Mouse (Mus musculus) kidney, embryonic 15.5 days (tissue): ENCODE results near the gene Tcp11l1. TPM values are rescaled to one million over a fixed set of nuclear protein-coding genes. Genes with fewer than 3 reads are reported as not detected.
A peak's percentile ranks its signal among the peaks of the same experiment; 100 is the strongest.

Experiments used
- ATAC-seq: fragments of 200-750 bp; cut with Nextera tagmentation; replicated peaks from 2 replicates; pipeline ENCODE4 v1.8.0; 2017; ENCODE audit warnings: moderate TSS enrichment; ENCODE audit not compliant: low FRiP score
- H3K27ac ChIP-seq: fragments of 300-500 bp; sonication (generic); 2 replicates; pipeline ENCODE4 v1.5.1; 2015; ENCODE audit warnings: mild to moderate bottlenecking, inconsistent platforms
- H3K27me3 ChIP-seq: fragments of 300-500 bp; sonication (generic); 2 replicates; pipeline ENCODE4 v1.6.1; 2015; ENCODE audit warnings: inconsistent platforms
- H3K36me3 ChIP-seq: fragments of 300-500 bp; sonication (generic); 2 replicates; pipeline ENCODE4 v1.6.1; 2015; ENCODE audit warnings: inconsistent platforms
- H3K4me1 ChIP-seq: fragments of 300-500 bp; sonication (generic); 2 replicates; pipeline ENCODE4 v1.6.1; 2015; ENCODE audit warnings: inconsistent platforms
- H3K4me2 ChIP-seq: fragments of 300-500 bp; sonication (generic); 2 replicates; pipeline ENCODE4 v1.6.1; 2015; ENCODE audit warnings: moderate library complexity, mild to moderate bottlenecking, inconsistent platforms
- H3K4me3 ChIP-seq: fragments of 300-500 bp; sonication (generic); replicated peaks from 2 replicates; pipeline ENCODE4 v1.5.1; 2015; ENCODE audit warnings: mild to moderate bottlenecking, inconsistent platforms
- H3K9ac ChIP-seq: fragments of 300-500 bp; sonication (generic); 2 replicates; pipeline ENCODE4 v1.6.1; 2015; ENCODE audit warnings: mild to moderate bottlenecking, inconsistent platforms
- H3K9me3 ChIP-seq: fragments of 300-500 bp; sonication (generic); replicated peaks from 2 replicates; pipeline ENCODE4 v1.6.1; 2016; ENCODE audit warnings: inconsistent platforms
- WGBS: fragments of 180-500 bp; shearing (Covaris S2); methylation state at CpG from one replicate; pipeline ENCODE4 v1.1.7; 2015; ENCODE audit warnings: mixed read lengths; 5-methylcytosine and 5-hydroxymethylcytosine counted together
- polyA plus RNA-seq: library from polyadenylated mRNA; unstranded; fragments of >200 nt; fragmentation: Nextera tagmentation; extraction: Ambion mirVana; gene quantifications from 2 replicates; pipeline ENCODE4 v1.2.1, GENCODE M21; 2015

Tcp11l1 gene
- polyA plus RNA-seq, 1 experiment from 2014 or later, result 43.3 TPM

GRCm38 (mm10) chr2:104736241-104736640, 24.3 kb upstream of the Tcp11l1 start:
- Histone ChIP-seq H3K4me3 (no peak overlapping the region), H3K27me3 (no peaks in the 10 kb centered on the region), H3K9ac (no peak overlapping the region), H3K9me3 (no peaks in the 10 kb centered on the region), H3K4me1 (peaks cover 39% of the 10 kb centered on the region), H3K4me2 (no peak overlapping the region), H3K36me3 (no peaks in the 10 kb centered on the region), H3K27ac (0 out of 2 replicates have a peak overlapping the region, but pooled peaks have one; percentile 45)
- no peak for ATAC-seq
- 61% methylated on average over 7 of the region's 7 CpGs for WGBS

- 63% methylated on average over 7 of the region's 7 CpGs for WGBS
These were observed 20.7 kb upstream of the Tcp11l1 start for GRCm38 (mm10) chr2:104732562-104733256.

GRCm38 (mm10) chr2:104732033-104732444, 20.1 kb upstream of the Tcp11l1 start:
- Histone ChIP-seq H3K4me2 (0 out of 2 replicates have a peak overlapping the region, but pooled peaks have one; percentile 15), H3K9ac (no peak overlapping the region), H3K36me3 (peaks cover 1% of the 10 kb centered on the region; the same call in 1 of the 2 replicates), H3K4me3 (no peak overlapping the region), H3K27ac (peak overlapping the region; percentile 58; the same call in 1 of the 2 replicates), H3K4me1 (peaks cover 22% of the 10 kb centered on the region), H3K9me3 (no peaks in the 10 kb centered on the region), H3K27me3 (no peaks in the 10 kb centered on the region)
- 64% methylated on average over 9 of the region's 9 CpGs for WGBS
- ATAC-seq, result no peak

More at GRCm38 (mm10) chr2:104732562-104733256, 20.7 kb upstream of the Tcp11l1 start:
- H3K4me1 ChIP-seq, result peaks cover 22% of the 10 kb centered on the region
- H3K9ac ChIP-seq, result no peak overlapping the region
- no peak for ATAC-seq
- no peak overlapping the region for H3K27ac ChIP-seq
- no peak overlapping the region for H3K4me2 ChIP-seq
- H3K27me3 ChIP-seq, result no peaks in the 10 kb centered on the region
- H3K9me3 ChIP-seq, result no peaks in the 10 kb centered on the region
- no peak overlapping the region for H3K4me3 ChIP-seq
- no peaks in the 10 kb centered on the region for H3K36me3 ChIP-seq

- no peak overlapping the region for H3K4me3 ChIP-seq
- H3K36me3 ChIP-seq, result peaks cover 9% of the 10 kb centered on the region
- 58% methylated on average over 1 of the region's 1 CpGs for WGBS
- peaks cover 9% of the 10 kb centered on the region; the same call in 1 of the 2 replicates for H3K4me1 ChIP-seq
- H3K27ac ChIP-seq, result no peak overlapping the region
- no peaks in the 10 kb centered on the region for H3K27me3 ChIP-seq
- no peaks in the 10 kb centered on the region for H3K9me3 ChIP-seq
- H3K4me2 ChIP-seq, result no peak overlapping the region
- no peak for ATAC-seq
- no peak overlapping the region for H3K9ac ChIP-seq
These were observed 15.4 kb upstream of the Tcp11l1 start for GRCm38 (mm10) chr2:104727369-104727768.

GRCm38 (mm10) chr2:104722021-104722420, 10.1 kb upstream of the Tcp11l1 start:
- no peak overlapping the region for H3K9ac ChIP-seq
- no peaks in the 10 kb centered on the region for H3K4me1 ChIP-seq
- WGBS, result 43% methylated on average over 3 of the region's 3 CpGs
- no peaks in the 10 kb centered on the region for H3K27me3 ChIP-seq
- H3K36me3 ChIP-seq, result peaks cover 8% of the 10 kb centered on the region
- H3K27ac ChIP-seq, result no peak overlapping the region
- no peak for ATAC-seq
- H3K4me2 ChIP-seq, result no peak overlapping the region
- no peak overlapping the region for H3K4me3 ChIP-seq
- no peaks in the 10 kb centered on the region for H3K9me3 ChIP-seq

GRCm38 (mm10) chr2:104717827-104718226, 5.9 kb upstream of the Tcp11l1 start:
- Histone ChIP-seq H3K27me3 (peaks cover 10% of the 10 kb centered on the region; the same call in 1 of the 2 replicates), H3K9me3 (no peaks in the 10 kb centered on the region), H3K4me2 (no peak overlapping the region), H3K27ac (no peak overlapping the region), H3K9ac (no peak overlapping the region), H3K4me3 (no peak overlapping the region), H3K36me3 (no peaks in the 10 kb centered on the region), H3K4me1 (peaks cover 7% of the 10 kb centered on the region)
- no peak for ATAC-seq
- WGBS, result 81% methylated on average over 4 of the region's 4 CpGs

GRCm38 (mm10) chr2:104717231-104717735, 5.3 kb upstream of the Tcp11l1 start:
- ATAC-seq, result no peak
- H3K9ac ChIP-seq, result no peak overlapping the region
- peaks cover 12% of the 10 kb centered on the region for H3K4me1 ChIP-seq
- 94% methylated on average over 2 of the region's 2 CpGs for WGBS
- H3K4me3 ChIP-seq, result no peak overlapping the region
- H3K9me3 ChIP-seq, result no peaks in the 10 kb centered on the region
- peaks cover 10% of the 10 kb centered on the region; the same call in 1 of the 2 replicates for H3K27me3 ChIP-seq
- no peak overlapping the region for H3K4me2 ChIP-seq
- no peak overlapping the region for H3K27ac ChIP-seq
- H3K36me3 ChIP-seq, result no peaks in the 10 kb centered on the region

GRCm38 (mm10) chr2:104716279-104716678, 4.3 kb upstream of the Tcp11l1 start, which contains the start of gene Pin1rt1:
Gene Pin1rt1 (minus strand): TSS chr2:104716379.
- H3K9me3 ChIP-seq, result no peaks in the 10 kb centered on the region
- no peaks in the 10 kb centered on the region for H3K36me3 ChIP-seq

GRCm38 (mm10) chr2:104714254-104714691, 2.3 kb upstream of the Tcp11l1 start:
- no peak overlapping the region; the same call in 1 of the 2 replicates for H3K4me2 ChIP-seq
- 31% methylated on average over 15 of the region's 15 CpGs for WGBS
- 0 out of 2 replicates have a peak, but pooled peaks have one; percentile 13 for ATAC-seq
- H3K9me3 ChIP-seq, result no peaks in the 10 kb centered on the region
- H3K27ac ChIP-seq, result no peak overlapping the region
- no peak overlapping the region for H3K4me3 ChIP-seq
- H3K36me3 ChIP-seq, result no peaks in the 10 kb centered on the region
- no peak overlapping the region for H3K9ac ChIP-seq
- peaks cover 10% of the 10 kb centered on the region; the same call in 1 of the 2 replicates for H3K27me3 ChIP-seq
- H3K4me1 ChIP-seq, result peaks cover 30% of the 10 kb centered on the region

More at GRCm38 (mm10) chr2:104716279-104716678, 4.3 kb upstream of the Tcp11l1 start, which contains the start of gene Pin1rt1:
- Histone ChIP-seq H3K27ac (no peak within 1 kb of the TSS), H3K4me1 (peaks cover 14% of the 10 kb centered on the region), H3K4me2 (no peak within 1 kb of the TSS), H3K27me3 (peaks cover 10% of the 10 kb centered on the region; the same call in 1 of the 2 replicates), H3K4me3 (no peak within 1 kb of the TSS), H3K9ac (no peak within 1 kb of the TSS)
- no peak for ATAC-seq
- WGBS, result 93% methylated on average over 4 of the region's 4 CpGs

- no peaks in the 10 kb centered on the region for H3K9me3 ChIP-seq
- H3K9ac ChIP-seq, result peak overlapping the region; percentile 76
- peak overlapping the region; percentile 87 for H3K4me3 ChIP-seq
- H3K27me3 ChIP-seq, result peaks cover 10% of the 10 kb centered on the region; the same call in 1 of the 2 replicates
- H3K4me2 ChIP-seq, result peak overlapping the region; percentile 76
- H3K27ac ChIP-seq, result peak overlapping the region; percentile 87
- no peaks in the 10 kb centered on the region for H3K36me3 ChIP-seq
- peak; percentile 35; the same call in 1 of the 2 replicates for ATAC-seq
- 4% methylated on average over 7 of the region's 7 CpGs for WGBS
- peaks cover 30% of the 10 kb centered on the region for H3K4me1 ChIP-seq
These were observed 479 bp upstream of the Tcp11l1 start for GRCm38 (mm10) chr2:104712486-104712809.

- peak overlapping the region; percentile 87; the same call in 1 of the 2 replicates for H3K27ac ChIP-seq
- H3K9me3 ChIP-seq, result no peaks in the 10 kb centered on the region
- H3K4me1 ChIP-seq, result peaks cover 30% of the 10 kb centered on the region
- H3K4me3 ChIP-seq, result peak overlapping the region; percentile 87
- 22% methylated on average over 6 of the region's 6 CpGs for WGBS
- H3K27me3 ChIP-seq, result peaks cover 10% of the 10 kb centered on the region; the same call in 1 of the 2 replicates
- peaks cover 6% of the 10 kb centered on the region; the same call in 1 of the 2 replicates for H3K36me3 ChIP-seq
- peak overlapping the region; percentile 76 for H3K4me2 ChIP-seq
- ATAC-seq, result no peak
- no peak overlapping the region for H3K9ac ChIP-seq
These were observed 1.1 kb downstream of the Tcp11l1 start for GRCm38 (mm10) chr2:104710670-104711370.
